Mouse (Mus musculus): ENCODE measurements around the gene Necap2. TPM values are rescaled to one million over a fixed set of nuclear protein-coding genes. Genes with fewer than 3 reads are reported as not detected.

Gene Necap2
- 10 to 100 TPM; 78.5 to 93.0 TPM for total RNA-seq (2023)

DNA sequence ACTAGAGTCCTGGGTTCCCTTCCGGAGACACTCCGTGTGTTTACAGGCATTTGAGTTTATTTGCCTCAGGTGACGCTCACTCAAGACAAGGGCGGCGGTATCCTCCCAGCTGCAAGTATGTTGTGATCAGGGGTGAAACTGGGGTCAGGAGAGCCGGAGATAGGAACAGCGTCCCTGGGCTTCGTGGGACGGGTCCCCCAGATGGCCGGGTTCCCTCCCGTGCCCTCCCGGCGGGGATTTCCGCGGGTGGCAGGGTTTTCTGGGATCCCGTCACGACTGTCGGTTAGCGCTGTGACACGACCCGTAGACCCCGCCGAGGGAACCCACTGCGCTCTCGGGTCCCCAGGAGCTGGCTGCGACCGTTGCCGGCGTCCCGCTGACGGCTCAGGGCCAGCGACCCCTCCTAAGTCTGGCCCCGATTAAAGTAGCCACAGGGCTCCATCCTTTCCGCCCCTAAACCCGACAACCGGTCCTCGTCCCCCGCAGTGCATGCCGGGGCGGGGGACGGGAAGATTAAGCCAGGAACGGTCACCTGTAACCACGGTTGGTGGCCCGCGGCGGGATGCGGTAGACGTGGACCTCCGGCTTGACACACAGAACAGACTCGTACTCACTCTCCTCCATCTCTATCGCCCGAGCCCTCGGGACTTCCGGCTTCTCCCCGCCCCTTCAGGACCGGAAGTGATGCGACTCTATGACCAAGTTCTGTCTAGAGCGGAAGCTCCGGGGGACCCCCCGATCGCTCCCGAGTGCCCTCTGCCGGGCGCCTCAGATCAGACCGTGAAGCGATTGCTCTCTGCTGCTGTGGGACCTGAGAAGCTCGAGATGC is at the start of gene Necap2:
Gene Necap2 (minus strand): TSS at position 677 of the 829 bp plus-strand sequence.

DNA sequence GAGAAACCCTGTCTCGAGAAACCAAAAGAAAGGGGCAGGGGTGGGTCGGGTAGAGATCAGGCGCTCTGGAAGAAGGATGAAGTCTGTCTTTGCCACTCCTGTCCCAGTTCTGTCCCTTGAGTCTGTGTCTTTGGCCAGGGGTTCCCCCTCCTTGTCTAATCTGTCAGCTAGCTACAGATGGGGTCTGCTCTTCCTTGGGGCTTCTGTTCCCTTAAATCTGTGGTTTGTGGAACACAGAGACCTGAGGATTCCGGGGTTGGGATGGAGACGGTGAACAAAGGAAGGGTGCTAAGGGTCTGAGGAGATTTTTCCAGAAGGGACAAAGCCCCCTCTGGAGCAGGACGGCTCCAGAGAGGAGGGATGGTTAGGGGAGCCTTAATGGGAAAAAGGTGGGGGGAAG is 9.9 kb upstream of the Necap2 start, which contains the start of gene Spata21:
Gene Spata21 (plus strand): TSS at position 301 of the 400 bp plus-strand sequence.

DNA sequence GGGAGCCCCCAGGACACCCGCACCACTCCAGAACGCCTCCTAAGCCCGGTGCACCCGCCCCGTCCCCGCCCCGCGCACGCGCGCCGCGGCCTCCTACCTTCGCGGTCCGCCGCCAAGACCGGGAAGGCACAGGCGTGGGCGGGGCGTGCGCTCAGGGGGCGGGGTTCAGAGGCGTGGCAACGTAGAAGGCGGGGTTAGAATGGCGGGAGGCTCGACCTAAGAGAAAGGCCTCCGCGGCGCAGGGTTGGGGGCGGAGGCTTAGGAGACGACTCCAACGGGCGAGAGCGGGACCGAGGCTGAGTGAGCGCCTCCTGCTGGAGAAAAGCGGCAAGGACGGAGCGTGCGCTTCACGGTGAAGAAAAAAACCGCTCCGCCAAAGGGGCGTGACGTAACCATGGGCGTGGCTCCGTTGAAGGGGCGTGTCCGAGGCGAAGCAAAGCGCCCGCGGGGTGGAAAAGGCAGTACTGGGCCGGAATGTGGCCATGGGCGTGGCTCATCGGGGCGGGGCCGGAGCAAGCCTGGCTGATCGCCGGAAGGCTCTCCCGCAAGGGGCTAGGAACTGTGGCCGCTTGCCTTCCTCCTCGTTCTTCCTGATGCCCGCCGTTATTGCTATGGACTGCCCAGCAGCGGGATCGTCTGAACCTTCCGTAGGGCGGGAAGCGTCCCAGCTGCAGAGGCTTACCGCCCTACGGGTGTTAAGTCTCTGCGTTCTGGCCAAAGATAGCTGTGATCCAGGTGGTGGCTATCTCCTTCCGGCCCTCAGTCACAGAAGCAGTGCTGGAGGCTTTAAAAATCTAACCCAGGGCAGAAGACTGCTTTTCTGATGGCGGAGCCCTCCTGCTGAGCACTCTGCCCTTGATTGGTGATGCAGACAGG is 17.5 kb downstream of the Necap2 start, which contains the start of gene Crocc:
Gene Crocc (minus strand): TSS at position 125 of the 876 bp plus-strand sequence.

Other genes starting within 250 kb of the Necap2 start
- not detected for gene Padi1, start 232.6 kb downstream of the Necap2 start, total RNA-seq (2023)
- 10 to 100 TPM; 33.8 to 42.6 TPM for gene Padi2, start 172.0 kb downstream of the Necap2 start, total RNA-seq (2023)
- gene Sdhb, start 117.2 kb downstream of the Necap2 start, total RNA-seq (2023): 10 to 100 TPM; 74.0 to 91.4 TPM
- gene Atp13a2, start 91.5 kb downstream of the Necap2 start, total RNA-seq (2023): 10 to 100 TPM; 38.1 to 53.5 TPM
- gene Mfap2, start 67.9 kb downstream of the Necap2 start, total RNA-seq (2023): not detected
- 10 to 100 TPM in 1 of 2 experiments, 1 to 10 TPM in 1; 8.9 to 10.2 TPM for gene Crocc, start 17.8 kb downstream of the Necap2 start, total RNA-seq (2023)
- not detected for gene Spata21, start 10.0 kb upstream of the Necap2 start, total RNA-seq (2023)
- gene Szrd1, start 61.4 kb upstream of the Necap2 start, total RNA-seq (2023): 10 to 100 TPM; 87.8 to 88.9 TPM
- 10 to 100 TPM; 22.2 to 28.3 TPM for gene Fbxo42, start 69.6 kb upstream of the Necap2 start, total RNA-seq (2023)
- 1 to 10 TPM; 1.4 to 1.7 TPM for gene Rsg1, start 135.6 kb upstream of the Necap2 start, total RNA-seq (2023)
- not detected for gene Arhgef19, start 161.1 kb upstream of the Necap2 start, total RNA-seq (2023)
- 1 to 10 TPM; 1.3 to 3.0 TPM for gene Epha2, start 222.9 kb upstream of the Necap2 start, total RNA-seq (2023)